17 mouse cellular contexts compared by ENCODE assay signal in genomic region chr1:167789448-167789847, GRCm38 (mm10).
DNase-seq lines count a peak whose midpoint lies in the region; ATAC-seq and TF ChIP-seq lines count a peak whose summit lies in the region.
"Had no signal": no experiment of that assay in that cellular context is flagged by ENCODE, and none has a peak within 500 bp of the region (broad histone marks: within the 10 kb centered on the region; RNA-seq: fewer than 3 reads in every experiment).

No protein-coding gene starts in this region.

- no peak overlapping the region for H3K9ac ChIP-seq in forebrain, embryonic 12.5 days
- H3K9ac ChIP-seq in forebrain, postnatal 0 days: no peak overlapping the region
- H3K9ac ChIP-seq in lung, embryonic 15.5 days: no peak overlapping the region
- H3K9ac ChIP-seq in forebrain, embryonic 14.5 days (ENCODE audit: low read length): no peak overlapping the region
- no peak overlapping the region for H3K9ac ChIP-seq in limb, embryonic 14.5 days (ENCODE audit: low read depth, low read length, severe bottlenecking)
- H3K9ac ChIP-seq: hindbrain, embryonic 15.5 days; stomach, embryonic 15.5 days had no signal

- no peak overlapping the region for H3K27ac ChIP-seq in forebrain, embryonic 12.5 days
- H3K27ac ChIP-seq in forebrain, postnatal 0 days (ENCODE audit: low read depth, low read length): no peak overlapping the region
- H3K27ac ChIP-seq in lung, embryonic 15.5 days: no peak overlapping the region
- H3K27ac ChIP-seq in forebrain, embryonic 14.5 days (ENCODE audit: low read depth, low read length): no peak overlapping the region
- H3K27ac ChIP-seq in limb, embryonic 14.5 days (replicated peaks; ENCODE audit: low read depth, low read length): no peak overlapping the region
- H3K27ac ChIP-seq: hindbrain, embryonic 15.5 days; stomach, embryonic 15.5 days had no signal

- DNase-seq in forebrain, postnatal 0 days: no peak
- DNase-seq in lung, postnatal 36 days: no peak
- DNase-seq in forebrain, embryonic 14.5 days (ENCODE audit: low spot score): no peak
- DNase-seq in limb, embryonic 14.5 days (ENCODE audit: low spot score): peak; percentile 59
- no peak for DNase-seq in left cerebral cortex, adult 11 months (ENCODE audit: low spot score)
- DNase-seq in right cerebral cortex, postnatal 25 days: no peak
- DNase-seq: adrenal gland, adult 2 months; cerebellum, adult 11 months; cerebellum, postnatal 25 days; heart, postnatal 36 days; kidney, adult 18-20 months; thymus, postnatal 25 days had no signal

- 0 out of 2 replicates have a peak, but pooled peaks have one; percentile 39 for ATAC-seq in forebrain, embryonic 12.5 days (ENCODE audit: low FRiP score)
- ATAC-seq in forebrain, postnatal 0 days: no peak
- peak; percentile 35; the same call in 1 of the 2 replicates for ATAC-seq in lung, embryonic 15.5 days (ENCODE audit: borderline replicate concordance, extremely low read depth, low FRiP score, low TSS enrichment)
- ATAC-seq in forebrain, embryonic 14.5 days: peak; percentile 12; the same call in 1 of the 2 replicates
- 0 out of 2 replicates have a peak, but pooled peaks have one; percentile 37 for ATAC-seq in limb, embryonic 14.5 days (ENCODE audit: low FRiP score, low read depth)

- peaks cover 10% of the 10 kb centered on the region; the same call in 1 of the 2 replicates for H3K27me3 ChIP-seq in forebrain, embryonic 12.5 days
- H3K27me3 ChIP-seq in forebrain, postnatal 0 days (ENCODE audit: insufficient read depth, low read length): no peaks in the 10 kb centered on the region
- H3K27me3 ChIP-seq in lung, embryonic 15.5 days: no peaks in the 10 kb centered on the region; the same call in 1 of the 2 replicates
- no peaks in the 10 kb centered on the region for H3K27me3 ChIP-seq in forebrain, embryonic 14.5 days (replicated peaks; ENCODE audit: control insufficient read depth, insufficient read depth, low read length)
- H3K27me3 ChIP-seq in limb, embryonic 14.5 days (ENCODE audit: control insufficient read depth, insufficient read depth, low read length): no peaks in the 10 kb centered on the region
- H3K27me3 ChIP-seq: stomach, embryonic 15.5 days had no signal

- TF ChIP-seq CTCF in forebrain, postnatal 0 days (IDR thresholded peaks at IDR 0.05; ENCODE audit: low read depth): no peak

- H3K4me3 ChIP-seq in forebrain, embryonic 12.5 days (replicated peaks): no peak overlapping the region
- no peak overlapping the region for H3K4me3 ChIP-seq in forebrain, postnatal 0 days (ENCODE audit: low read depth, low read length)
- H3K4me3 ChIP-seq in lung, embryonic 15.5 days: no peak overlapping the region
- no peak overlapping the region for H3K4me3 ChIP-seq in forebrain, embryonic 14.5 days (ENCODE audit: low read depth, low read length)
- H3K4me3 ChIP-seq in limb, embryonic 14.5 days (replicated peaks; ENCODE audit: low read length): no peak overlapping the region
- H3K4me3 ChIP-seq: hindbrain, embryonic 15.5 days; stomach, embryonic 15.5 days had no signal

- H3K4me1 ChIP-seq in forebrain, embryonic 12.5 days: 0 out of 2 replicates have a peak, but pooled peaks cover 5% of the 10 kb centered on the region
- no peaks in the 10 kb centered on the region for H3K4me1 ChIP-seq in forebrain, postnatal 0 days (ENCODE audit: insufficient read depth)
- peaks cover 14% of the 10 kb centered on the region for H3K4me1 ChIP-seq in lung, embryonic 15.5 days
- no peaks in the 10 kb centered on the region for H3K4me1 ChIP-seq in forebrain, embryonic 14.5 days (ENCODE audit: control insufficient read depth, insufficient read depth, low read length)
- H3K4me1 ChIP-seq in limb, embryonic 14.5 days (ENCODE audit: control insufficient read depth, insufficient read depth, low read length): peaks cover 11% of the 10 kb centered on the region
- H3K4me1 ChIP-seq: hindbrain, embryonic 15.5 days; stomach, embryonic 15.5 days had no signal

- no peaks in the 10 kb centered on the region for H3K9me3 ChIP-seq in forebrain, embryonic 12.5 days
- no peaks in the 10 kb centered on the region for H3K9me3 ChIP-seq in forebrain, postnatal 0 days (ENCODE audit: low read length)
- no peaks in the 10 kb centered on the region for H3K9me3 ChIP-seq in lung, embryonic 15.5 days
- H3K9me3 ChIP-seq in forebrain, embryonic 14.5 days (replicated peaks; ENCODE audit: control insufficient read depth, low read length): no peaks in the 10 kb centered on the region
- H3K9me3 ChIP-seq in limb, embryonic 14.5 days (ENCODE audit: control insufficient read depth, low read length): no peaks in the 10 kb centered on the region
- H3K9me3 ChIP-seq: hindbrain, embryonic 15.5 days; stomach, embryonic 15.5 days had no signal

- no peak for TF ChIP-seq POLR2A in limb, embryonic 14.5 days (IDR thresholded peaks at IDR 0.05; ENCODE audit: borderline replicate concordance, extremely low read depth, insufficient read depth, insufficient read length)

- H3K4me2 ChIP-seq in forebrain, embryonic 12.5 days: no peak overlapping the region
- no peak overlapping the region for H3K4me2 ChIP-seq in forebrain, postnatal 0 days (ENCODE audit: low read depth)
- peak overlapping the region; percentile 30 for H3K4me2 ChIP-seq in lung, embryonic 15.5 days
- no peak overlapping the region for H3K4me2 ChIP-seq in forebrain, embryonic 14.5 days (ENCODE audit: low read length)
- peak overlapping the region; percentile 26; the same call in 1 of the 2 replicates for H3K4me2 ChIP-seq in limb, embryonic 14.5 days (replicated peaks; ENCODE audit: low read depth, low read length, severe bottlenecking)
- H3K4me2 ChIP-seq: heart, embryonic 11.5 days; hindbrain, embryonic 15.5 days; stomach, embryonic 15.5 days had no signal

- H3K36me3 ChIP-seq in forebrain, embryonic 12.5 days (replicated peaks): no peaks in the 10 kb centered on the region
- H3K36me3 ChIP-seq in forebrain, postnatal 0 days (ENCODE audit: insufficient read depth): no peaks in the 10 kb centered on the region
- H3K36me3 ChIP-seq in lung, embryonic 15.5 days: no peaks in the 10 kb centered on the region
- no peaks in the 10 kb centered on the region for H3K36me3 ChIP-seq in forebrain, embryonic 14.5 days (ENCODE audit: control insufficient read depth, insufficient read depth, low read length)
- no peaks in the 10 kb centered on the region for H3K36me3 ChIP-seq in limb, embryonic 14.5 days (ENCODE audit: control insufficient read depth, insufficient read depth, low read length)
- H3K36me3 ChIP-seq: hindbrain, embryonic 15.5 days; stomach, embryonic 15.5 days had no signal

- 75% methylated on average over 8 of the region's 8 CpGs for WGBS in forebrain, embryonic 12.5 days
- 67% methylated on average over 8 of the region's 8 CpGs for WGBS in forebrain, postnatal 0 days
- 43% methylated on average over 8 of the region's 8 CpGs for WGBS in lung, embryonic 15.5 days
- 64% methylated on average over 8 of the region's 8 CpGs for WGBS in forebrain, embryonic 14.5 days
- 56% methylated on average over 8 of the region's 8 CpGs for WGBS in limb, embryonic 14.5 days

Comparison
In these comparisons a context has a peak if more than half of its experiments do, and no peak if none do; other contexts are left out.
1. H3K4me2 ChIP-seq: peak in lung, embryonic 15.5 days (single experiment) and limb, embryonic 14.5 days (single experiment); none in forebrain, embryonic 12.5 days (single experiment), forebrain, postnatal 0 days (single experiment) and forebrain, embryonic 14.5 days (single experiment).